Mouse (Mus musculus): ENCODE results near the gene Wdfy4. TPM values are rescaled to one million over a fixed set of nuclear protein-coding genes. Genes with fewer than 3 reads are reported as not detected.
A peak's percentile ranks its signal among the peaks of the same experiment; 100 is the strongest.

Wdfy4 gene
- total RNA-seq (2021) = 1 to 10 TPM; 2.2 TPM

- no peak for DNase-seq
Measured at GRCm38 (mm10) chr14:33185068-33185800, at the start of gene Wdfy4. Wdfy4 (minus strand) TSS chr14:33185508.

GRCm38 (mm10) chr14:33232048-33232447 is 46.7 kb upstream of the Wdfy4 start:
- no peak for DNase-seq

GRCm38 (mm10) chr14:33231311-33231710 is 46.0 kb upstream of the Wdfy4 start:
- DNase-seq = no peak

GRCm38 (mm10) chr14:33230672-33231071 is 45.4 kb upstream of the Wdfy4 start:
- no peak for DNase-seq

- DNase-seq = no peak
Measured at GRCm38 (mm10) chr14:33225235-33225634, 39.9 kb upstream of the Wdfy4 start.

GRCm38 (mm10) chr14:33216343-33217208 is 31.3 kb upstream of the Wdfy4 start:
- no peak for DNase-seq

- no peak for DNase-seq
Measured at GRCm38 (mm10) chr14:33215163-33215562, 29.9 kb upstream of the Wdfy4 start.

GRCm38 (mm10) chr14:33214767-33215128 is 29.4 kb upstream of the Wdfy4 start:
- no peak for DNase-seq

GRCm38 (mm10) chr14:33213823-33214766 is 28.8 kb upstream of the Wdfy4 start, which contains the start of gene Arhgap22:
Arhgap22 (plus strand) TSS chr14:33214026.
- DNase-seq = peak; percentile 92

- no peak for DNase-seq
Measured at GRCm38 (mm10) chr14:33212958-33213309, 27.6 kb upstream of the Wdfy4 start.

- no peak for DNase-seq
Measured at GRCm38 (mm10) chr14:33212271-33212957, 27.1 kb upstream of the Wdfy4 start.

- no peak for DNase-seq
Measured at GRCm38 (mm10) chr14:33210806-33211205, 25.5 kb upstream of the Wdfy4 start.

GRCm38 (mm10) chr14:33208331-33208730 is 23.0 kb upstream of the Wdfy4 start:
- no peak for DNase-seq

GRCm38 (mm10) chr14:33207011-33207410 is 21.7 kb upstream of the Wdfy4 start:
- peak; percentile 20 for DNase-seq

GRCm38 (mm10) chr14:33205280-33205965 is 20.1 kb upstream of the Wdfy4 start:
- no peak for DNase-seq

GRCm38 (mm10) chr14:33203777-33204176 is 18.5 kb upstream of the Wdfy4 start:
- DNase-seq = no peak

GRCm38 (mm10) chr14:33202885-33203284 is 17.6 kb upstream of the Wdfy4 start:
- no peak for DNase-seq

- no peak for DNase-seq
Measured at GRCm38 (mm10) chr14:33202161-33202560, 16.9 kb upstream of the Wdfy4 start.

- DNase-seq = no peak
Measured at GRCm38 (mm10) chr14:33194241-33194640, 8.9 kb upstream of the Wdfy4 start.

GRCm38 (mm10) chr14:33193762-33194161 is 8.5 kb upstream of the Wdfy4 start:
- DNase-seq = no peak

- no peak for DNase-seq
Measured at GRCm38 (mm10) chr14:33190646-33191045, 5.3 kb upstream of the Wdfy4 start.
